Comparison of ENCODE assay signal across 27 mouse cellular contexts in the genomic region with DNA sequence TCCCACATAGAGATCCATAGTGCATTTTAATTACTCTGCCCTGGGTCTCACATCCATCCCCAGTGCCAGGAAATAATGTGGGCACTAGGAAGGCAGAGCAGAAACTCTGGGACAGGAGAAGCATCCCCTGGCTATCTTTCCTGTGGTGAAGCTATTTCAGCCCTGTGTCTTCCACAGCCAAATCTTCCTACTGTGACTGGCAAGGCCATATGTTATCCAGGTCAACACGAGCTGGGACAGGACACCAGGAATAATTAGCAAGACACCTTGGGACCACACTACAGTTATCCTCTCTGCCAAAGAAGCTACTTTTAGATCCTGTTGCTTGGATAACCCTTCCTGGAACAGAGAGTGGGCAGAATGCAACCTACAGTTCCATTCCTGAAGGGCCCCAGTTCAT.
"Had no signal": no experiment of that assay in that cellular context is flagged by ENCODE, and none has a peak within 500 bp of the region (broad histone marks: within the 10 kb centered on the region; RNA-seq: fewer than 3 reads in every experiment).

No protein-coding gene starts in this region.

- DNase-seq: gastrocnemius, postnatal 14 days; gastrocnemius, postnatal 36 days; heart, adult 11 months; heart, adult 2 months; heart, postnatal 14 days; heart, postnatal 36 days; kidney, adult 11 months; kidney, adult 2 months; kidney, adult 9 months; kidney, postnatal 14 days; kidney, postnatal 36 days; layer of hippocampus, adult 9-11 months; layer of hippocampus, postnatal 36 days; left cerebral cortex, postnatal 4 days had no signal

- H3K4me2 ChIP-seq: heart, embryonic 11.5 days; heart, embryonic 13.5 days; heart, embryonic 15.5 days; hindbrain, embryonic 12.5 days; hindbrain, embryonic 14.5 days; kidney, embryonic 15.5 days; limb, embryonic 13.5 days; limb, embryonic 15.5 days; liver, embryonic 12.5 days had no signal

- H3K4me1 ChIP-seq: heart, embryonic 13.5 days; heart, embryonic 15.5 days; hindbrain, embryonic 12.5 days; kidney, embryonic 15.5 days; limb, embryonic 15.5 days; liver, embryonic 12.5 days had no signal

- H3K27ac ChIP-seq: heart, adult 2 months; heart, embryonic 13.5 days; heart, embryonic 15.5 days; hindbrain, embryonic 12.5 days; hindbrain, embryonic 14.5 days; hindbrain, postnatal 0 days; kidney, embryonic 15.5 days; kidney, postnatal 0 days; limb, embryonic 13.5 days; limb, embryonic 15.5 days; liver, embryonic 12.5 days; liver, embryonic 14.5 days had no signal

- ATAC-seq: hindbrain, postnatal 0 days; intestine, embryonic 16.5 days; liver, embryonic 12.5 days had no signal

- H3K36me3 ChIP-seq: heart, embryonic 13.5 days; heart, embryonic 15.5 days; hindbrain, embryonic 12.5 days; kidney, embryonic 15.5 days; limb, embryonic 13.5 days; limb, embryonic 15.5 days; liver, embryonic 12.5 days had no signal

- H3K4me3 ChIP-seq: heart, adult 2 months; heart, embryonic 13.5 days; heart, embryonic 15.5 days; hindbrain, embryonic 12.5 days; kidney, embryonic 15.5 days; limb, embryonic 13.5 days; limb, embryonic 15.5 days; liver, embryonic 12.5 days had no signal

- H3K9ac ChIP-seq: heart, embryonic 13.5 days; heart, embryonic 15.5 days; hindbrain, embryonic 12.5 days; hindbrain, embryonic 14.5 days; kidney, embryonic 15.5 days; limb, embryonic 13.5 days; limb, embryonic 15.5 days; liver, embryonic 12.5 days; liver, embryonic 14.5 days had no signal

- H3K27me3 ChIP-seq: heart, embryonic 13.5 days; heart, embryonic 15.5 days; hindbrain, embryonic 12.5 days; kidney, embryonic 15.5 days; limb, embryonic 13.5 days; limb, embryonic 15.5 days; liver, embryonic 12.5 days had no signal

- H3K9me3 ChIP-seq: heart, embryonic 15.5 days; hindbrain, embryonic 12.5 days; kidney, embryonic 15.5 days; limb, embryonic 15.5 days; liver, embryonic 12.5 days had no signal
